Mouse (Mus musculus) stomach, postnatal 0 days (tissue): ENCODE measurements around the gene Frs3. TPM values are rescaled to one million over a fixed set of nuclear protein-coding genes. Genes with fewer than 3 reads are reported as not detected.
"Not testable (repeated sequence)": the region's sequence is repeated elsewhere in the genome, so short reads cannot be mapped to it uniquely, and the experiment has no call there.

Experiments
- ATAC-seq: fragments of 200-750 bp; cut with Nextera tagmentation; 2 replicates; pipeline ENCODE4 v1.8.0; 2017; ENCODE audit not compliant: low FRiP score, low TSS enrichment
- DNase-seq: peaks from one replicate; pipeline ENCODE4 v3.0.0-alpha.2; 2016; ENCODE audit warnings: low spot score
- H3K27ac ChIP-seq: fragments of 300-500 bp; sonication (generic); replicated peaks from 2 replicates; pipeline ENCODE4 v1.5.1; 2014; ENCODE audit warnings: mild to moderate bottlenecking, control low read depth
- H3K27me3 ChIP-seq: fragments of 300-500 bp; sonication (generic); 2 replicates; pipeline ENCODE4 v1.6.1; 2014; ENCODE audit warnings: low read length; ENCODE audit not compliant: control insufficient read depth, insufficient read depth
- H3K36me3 ChIP-seq: fragments of 300-500 bp; sonication (generic); 2 replicates; pipeline ENCODE4 v1.6.1; 2014; ENCODE audit warnings: low read length, mixed read lengths; ENCODE audit not compliant: control insufficient read depth, insufficient read depth
- H3K4me1 ChIP-seq: fragments of 300-500 bp; sonication (generic); replicated peaks from 2 replicates; pipeline ENCODE4 v1.6.1; 2014; ENCODE audit warnings: antibody characterized with exemption; ENCODE audit not compliant: control insufficient read depth, insufficient read depth
- H3K4me2 ChIP-seq: fragments of 300-500 bp; sonication (generic); replicated peaks from 2 replicates; pipeline ENCODE4 v1.6.1; 2014; ENCODE audit warnings: low read depth, mild to moderate bottlenecking, control low read depth, moderate library complexity
- H3K4me3 ChIP-seq: fragments of 300-500 bp; sonication (generic); 2 replicates; pipeline ENCODE4 v1.5.1; 2014; ENCODE audit warnings: low read depth, low read length, control low read depth
- H3K9ac ChIP-seq: fragments of 300-500 bp; sonication (generic); 2 replicates; pipeline ENCODE4 v1.6.1; 2014; ENCODE audit warnings: mild to moderate bottlenecking, low read length, control low read depth, mixed read lengths
- H3K9me3 ChIP-seq: fragments of 300-500 bp; sonication (generic); 2 replicates; pipeline ENCODE4 v1.6.1; 2016; ENCODE audit warnings: low read length; ENCODE audit not compliant: control insufficient read depth
- CTCF ChIP-seq: IDR thresholded peaks from 2 replicates; pipeline ENCODE4 v1.5.1; 2016; ENCODE audit warnings: antibody characterized with exemption, low read depth, mild to moderate bottlenecking, moderate library complexity
- EP300 ChIP-seq: optimal IDR thresholded peaks from 2 replicates; pipeline ENCODE3; 2016; ENCODE audit warnings: antibody characterized with exemption
- WGBS: fragments of 180-500 bp; shearing (Covaris S2); extraction: QIAGEN DNeasy Blood & Tissue Kit; methylation state at CpG from one replicate; pipeline ENCODE4 v1.1.7; 2014; 5-methylcytosine and 5-hydroxymethylcytosine counted together
- polyA plus RNA-seq: library from polyadenylated mRNA; unstranded; fragments of >200 nt; fragmentation: Nextera tagmentation; extraction: Ambion mirVana; gene quantifications from 2 replicates; pipeline ENCODE4 v1.2.1, GENCODE M21; 2015

Frs3 gene
- 2.3 and 2.7 TPM in 2 replicates for polyA plus RNA-seq

- peak; percentile 37 for TF ChIP-seq CTCF
- no peak for TF ChIP-seq EP300
- ATAC-seq (peak; percentile 61), DNase-seq (peak; percentile 78)
- H3K9ac ChIP-seq: peak within 1 kb of the TSS; percentile 81
- 1% methylated on average over 47 of the region's 58 CpGs for WGBS
- H3K4me2 ChIP-seq: peak within 1 kb of the TSS; percentile 94
- peak within 1 kb of the TSS; percentile 82 for H3K27ac ChIP-seq
- 0 out of 2 replicates have a peak, but pooled peaks cover 2% of the 10 kb centered on the region for H3K36me3 ChIP-seq
- H3K27me3 ChIP-seq: no peaks in the 10 kb centered on the region
- H3K4me3 ChIP-seq: peak within 1 kb of the TSS; percentile 79
- 0 out of 2 replicates have a peak, but pooled peaks cover 3% of the 10 kb centered on the region for H3K4me1 ChIP-seq
- H3K9me3 ChIP-seq: no peaks in the 10 kb centered on the region
Observed at GRCm38 (mm10) chr17:47688608-47689575, at the start of gene Frs3. Gene Frs3, plus strand, starts transcription at chr17:47689030.

- Histone ChIP-seq H3K9ac (no peak overlapping the region), H3K4me3 (no peak overlapping the region), H3K4me1 (no peaks in the 10 kb centered on the region), H3K27me3 (no peaks in the 10 kb centered on the region), H3K4me2 (no peak overlapping the region), H3K9me3 (no peaks in the 10 kb centered on the region), H3K36me3 (no peaks in the 10 kb centered on the region), H3K27ac (no peak overlapping the region)
- ATAC-seq: no peak
- DNase-seq: no peak
- TF ChIP-seq CTCF (peak; percentile 36), EP300 (no peak)
- 69% methylated on average over 2 of the region's 2 CpGs for WGBS
Observed at GRCm38 (mm10) chr17:47642992-47643391, 45.8 kb upstream of the Frs3 start.

GRCm38 (mm10) chr17:47646683-47647082 is 42.1 kb upstream of the Frs3 start:
- Histone ChIP-seq H3K27me3 (no peaks in the 10 kb centered on the region), H3K4me2 (no peak overlapping the region), H3K4me1 (no peaks in the 10 kb centered on the region), H3K27ac (no peak overlapping the region), H3K4me3 (no peak overlapping the region), H3K36me3 (no peaks in the 10 kb centered on the region), H3K9me3 (no peaks in the 10 kb centered on the region), H3K9ac (no peak overlapping the region)
- no peak for TF ChIP-seq EP300
- peak; percentile 83 for TF ChIP-seq CTCF
- peak; percentile 45; the same call in 1 of the 2 replicates for ATAC-seq
- DNase-seq: peak; percentile 85
- 90% methylated on average over 1 of the region's 1 CpGs for WGBS

GRCm38 (mm10) chr17:47648966-47649365 is 39.9 kb upstream of the Frs3 start:
- ATAC-seq (no peak), DNase-seq (no peak)
- TF ChIP-seq EP300 (no peak), CTCF (no peak)
- H3K4me2 ChIP-seq: no peak overlapping the region
- no peak overlapping the region for H3K9ac ChIP-seq
- WGBS: 58% methylated on average over 4 of the region's 4 CpGs
- no peaks in the 10 kb centered on the region for H3K27me3 ChIP-seq
- H3K9me3 ChIP-seq: no peaks in the 10 kb centered on the region
- no peak overlapping the region for H3K4me3 ChIP-seq
- no peaks in the 10 kb centered on the region for H3K36me3 ChIP-seq
- no peaks in the 10 kb centered on the region for H3K4me1 ChIP-seq
- no peak overlapping the region for H3K27ac ChIP-seq

GRCm38 (mm10) chr17:47651953-47652352 is 36.9 kb upstream of the Frs3 start:
- WGBS: 69% methylated on average over 2 of the region's 2 CpGs
- H3K27me3 ChIP-seq: no peaks in the 10 kb centered on the region
- TF ChIP-seq CTCF: no peak
- no peak for TF ChIP-seq EP300
- no peaks in the 10 kb centered on the region for H3K9me3 ChIP-seq
- ATAC-seq (peak; percentile 76), DNase-seq (peak; percentile 34)
- H3K27ac ChIP-seq: no peak overlapping the region
- no peak overlapping the region for H3K4me3 ChIP-seq
- H3K4me1 ChIP-seq: no peaks in the 10 kb centered on the region
- no peaks in the 10 kb centered on the region for H3K36me3 ChIP-seq
- no peak overlapping the region for H3K9ac ChIP-seq
- no peak overlapping the region for H3K4me2 ChIP-seq

- not testable (repeated sequence) for H3K36me3 ChIP-seq, H3K4me1 ChIP-seq, H3K27me3 ChIP-seq, H3K4me3 ChIP-seq, H3K9me3 ChIP-seq, H3K27ac ChIP-seq, H3K9ac ChIP-seq, DNase-seq, H3K4me2 ChIP-seq
- WGBS: 93% methylated on average over 8 of the region's 8 CpGs
- peak; percentile 65 for ATAC-seq
Observed at GRCm38 (mm10) chr17:47654346-47654745, 34.5 kb upstream of the Frs3 start.
